Mouse (Mus musculus) CH12.LX (cell line): ENCODE measurements around the gene Scamp5.

Experiments used
- CTCF ChIP-seq, 2 experiments: IDR thresholded peaks in 1 of 2; conservative IDR thresholded peaks in 1 of 2; 2 replicates each; pipeline ENCODE4 v1.5.1; 2011 to 2012; ENCODE audit warnings: low read depth in 2 of 2, low read length in 2 of 2, improper control_type of control experiment in 1 of 2, inconsistent platforms in 1 of 2, mild to moderate bottlenecking in 1 of 2, moderate library complexity in 1 of 2
- ELF1 ChIP-seq: IDR thresholded peaks from 2 replicates; pipeline ENCODE4 v1.6.1; 2014; ENCODE audit warnings: low read depth, mild to moderate bottlenecking, inconsistent platforms, low read length, improper control_type of control experiment
- EP300 ChIP-seq: IDR thresholded peaks from 2 replicates; pipeline ENCODE4 v1.6.1; 2011; ENCODE audit warnings: low read length, improper control_type of control experiment
- ETS1 ChIP-seq: conservative IDR thresholded peaks from 2 replicates; pipeline ENCODE4 v1.6.1; 2012; ENCODE audit warnings: low read depth, mild to moderate bottlenecking, inconsistent platforms, low read length, improper control_type of control experiment, moderate library complexity
- GABPA ChIP-seq: IDR thresholded peaks from 2 replicates; pipeline ENCODE4 v1.6.1; 2012; ENCODE audit warnings: low read depth, low read length, improper control_type of control experiment, inconsistent platforms; ENCODE audit not compliant: insufficient replicate concordance
- MAX ChIP-seq: IDR thresholded peaks from 2 replicates; pipeline ENCODE4 v1.6.1; 2011; ENCODE audit warnings: low read length, improper control_type of control experiment
- MXI1 ChIP-seq: IDR thresholded peaks from 2 replicates; pipeline ENCODE4 v1.6.1; 2011; ENCODE audit warnings: mild to moderate bottlenecking, low read depth, low read length, improper control_type of control experiment
- POLR2A ChIP-seq: IDR thresholded peaks from 2 replicates; pipeline ENCODE4 v1.6.1; 2011; ENCODE audit warnings: low read depth, mild to moderate bottlenecking, improper control_type of control experiment, low read length
- RCOR1 ChIP-seq: conservative IDR thresholded peaks from 2 replicates; pipeline ENCODE4 v1.6.1; 2012; ENCODE audit warnings: low read depth, mild to moderate bottlenecking, inconsistent platforms, low read length, improper control_type of control experiment
- ZNF384 ChIP-seq: IDR thresholded peaks from 2 replicates; pipeline ENCODE4 v1.6.1; 2012; ENCODE audit warnings: low read depth, low read length, improper control_type of control experiment, inconsistent platforms

DNA sequence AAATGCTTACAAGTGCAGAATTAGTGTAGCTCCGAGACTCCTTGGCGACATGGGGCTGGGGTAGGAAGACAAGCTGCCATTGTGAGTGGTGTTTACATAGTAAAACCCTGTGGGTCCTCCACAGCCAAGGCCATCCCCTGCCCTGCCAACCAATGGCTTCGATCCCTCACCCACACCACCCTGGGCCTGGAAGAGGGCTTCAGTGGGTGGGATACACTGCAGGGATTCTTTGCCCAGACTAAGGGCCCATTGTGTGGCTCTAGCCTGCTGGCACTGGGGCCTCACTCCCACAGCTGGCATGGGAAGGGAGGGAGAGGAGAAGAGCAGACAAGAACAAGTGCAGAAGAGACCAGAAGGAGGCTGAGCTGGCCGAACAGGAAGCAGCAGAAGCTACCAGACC is 1.1 kb upstream of the Scamp5 start:
- no peak for TF ChIP-seq POLR2A
- no peak for TF ChIP-seq EP300
- no peak for TF ChIP-seq CTCF (conservative IDR thresholded peaks at IDR 0.05 in 1 of 2, IDR thresholded peaks at IDR 0.05 in 1 of 2; ENCODE audit: low read depth in 2 of 2, low read length in 2 of 2)
- no peak for TF ChIP-seq RCOR1
- TF ChIP-seq MAX = no peak
- no peak for TF ChIP-seq MXI1
- no peak for TF ChIP-seq GABPA
- no peak for TF ChIP-seq ETS1
- TF ChIP-seq ELF1 = no peak
- no peak for TF ChIP-seq ZNF384
